Comparison of ENCODE assay signal across 19 mouse cellular contexts in the genomic region with DNA sequence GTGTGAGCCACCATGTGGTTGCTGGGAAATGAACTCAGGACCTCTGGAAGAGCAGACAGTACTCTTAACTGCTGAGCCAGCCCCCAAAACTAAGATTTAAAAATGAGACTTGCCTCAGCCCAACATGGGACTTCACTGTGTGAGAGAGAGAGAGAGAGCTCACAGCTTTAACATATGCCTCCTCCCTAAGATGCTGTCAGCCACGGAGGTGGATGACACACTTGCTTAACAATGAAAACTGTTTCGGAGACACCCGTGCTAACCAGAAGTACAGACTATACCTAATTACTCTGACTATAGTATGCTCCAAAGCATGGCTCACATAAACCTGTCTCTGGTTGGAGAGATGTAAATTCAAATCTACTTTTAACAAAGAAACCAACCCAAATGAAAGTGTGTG.
A peak's percentile ranks its signal among the peaks of the same experiment; 100 is the strongest.
DNase-seq lines count a peak whose midpoint lies in the region; ATAC-seq lines count a peak whose summit lies in the region.
"Had no signal": no experiment of that assay in that cellular context is flagged by ENCODE, and none has a peak within 500 bp of the region (broad histone marks: within the 10 kb centered on the region; RNA-seq: fewer than 3 reads in every experiment).

No protein-coding gene starts in this region.

- peak; percentile 74 for ATAC-seq in frontal cortex, adult (ENCODE audit: low TSS enrichment)
- ATAC-seq: activated CD4-positive, CD25-positive, alpha-beta regulatory T cell, adult 4 months; CD4-positive, CD25-positive, alpha-beta regulatory T cell, adult 4 months; forebrain, embryonic 13.5 days; forebrain, embryonic 15.5 days; forebrain, postnatal 0 days; Patski had no signal

- no peak for DNase-seq in frontal cortex, postnatal 36 days (ENCODE audit: low spot score in 2 of 2)
- peak; percentile 13 for DNase-seq in right cerebral cortex, adult 18-20 months
- DNase-seq in right cerebral cortex, adult 2 months (ENCODE audit: low spot score in 2 of 2): no peak
- no peak for DNase-seq in retina, postnatal 1 day
- DNase-seq: adrenal gland, adult 8-10 months; adrenal gland, postnatal 25 days; B cell, adult 2 months; cerebellum, adult 11-12 months; cerebellum, adult 2 months; cerebellum, adult 9-10 months; cerebellum, postnatal 10 days; cerebellum, postnatal 25 days; forebrain, postnatal 0 days had no signal
